Mouse (Mus musculus): Measurements from ENCODE around the gene Ina. TPM values are rescaled to one million over a fixed set of nuclear protein-coding genes. Genes with fewer than 3 reads are reported as not detected.

The Ina gene
- not detected for polyA plus RNA-seq (2017; shearing (Covaris generic))

GRCm38 (mm10) chr19:47014447-47015381, at the start of gene Ina, which contains the start of gene Nt5c2:
Ina (plus strand) TSS chr19:47014698.
Nt5c2 (minus strand) TSS chr19:47015153.

GRCm38 (mm10) chr19:47050271-47051032, 36.0 kb downstream of the Ina start, which contains the start of gene Pcgf6:
Pcgf6 (minus strand) TSS chr19:47050906.

DNA sequence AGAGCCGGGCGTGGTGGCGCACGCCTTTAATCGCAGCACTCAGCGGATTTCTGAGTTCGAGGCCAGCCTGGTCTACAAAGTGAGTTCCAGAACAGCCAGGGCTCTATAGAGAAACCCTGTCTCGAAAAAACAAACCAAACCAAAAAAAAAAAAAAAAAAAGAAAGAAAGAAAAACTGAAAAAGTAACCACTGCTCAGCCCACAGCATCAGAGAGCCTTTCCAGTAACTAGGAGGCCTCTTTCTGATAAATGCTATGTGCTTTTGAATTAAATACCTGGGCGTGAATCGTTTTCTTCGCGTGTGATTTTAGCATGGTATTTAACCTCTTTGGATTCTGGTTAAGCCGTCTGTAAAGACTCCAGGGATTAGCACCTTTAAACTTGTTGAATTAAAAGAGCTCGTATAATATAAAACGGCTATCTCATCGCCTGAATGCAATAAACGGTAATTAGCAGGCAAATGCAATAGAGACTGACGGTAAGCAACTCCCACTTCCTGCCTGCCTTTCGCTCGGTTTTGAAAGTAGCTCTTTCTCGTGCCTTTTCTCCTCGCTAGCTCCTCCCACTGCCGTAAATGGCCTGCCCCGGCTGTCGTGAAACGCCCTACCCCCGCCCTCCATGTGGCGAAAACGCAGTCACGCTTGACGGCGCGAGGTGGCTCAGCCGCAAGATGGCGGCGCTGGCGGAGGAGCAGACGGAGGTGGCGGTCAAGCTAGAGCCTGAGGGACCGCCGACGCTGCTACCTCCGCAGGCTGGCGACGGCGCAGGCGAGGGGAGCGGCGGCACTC, 52.8 kb downstream of the Ina start, which contains the start of gene Taf5:
TSS of gene Taf5 (plus strand) at position 651 of the 787 bp plus-strand sequence.

Other genes starting within 250 kb of the Ina start
- 84.9 TPM for gene Nt5c2, start 455 bp downstream of the Ina start, polyA plus RNA-seq (2017; shearing (Covaris generic))
- 32.6 TPM for gene Pcgf6, start 36.2 kb downstream of the Ina start, polyA plus RNA-seq (2017; shearing (Covaris generic))
- 33.3 TPM for gene Taf5, start 53.0 kb downstream of the Ina start, polyA plus RNA-seq (2017; shearing (Covaris generic))
- gene Usmg5, start 75.9 kb downstream of the Ina start, polyA plus RNA-seq (2017; shearing (Covaris generic)): 838 TPM
- 19.1 TPM for gene Pdcd11, start 76.1 kb downstream of the Ina start, polyA plus RNA-seq (2017; shearing (Covaris generic))
- 5.1 TPM for gene Calhm2, start 123.6 kb downstream of the Ina start, polyA plus RNA-seq (2017; shearing (Covaris generic))
- gene Calhm1, start 129.6 kb downstream of the Ina start, polyA plus RNA-seq (2017; shearing (Covaris generic)): not detected
- not detected for gene Calhm3, start 143.1 kb downstream of the Ina start, polyA plus RNA-seq (2017; shearing (Covaris generic))
- 0.15 TPM for gene Neurl1a, start 164.1 kb downstream of the Ina start, polyA plus RNA-seq (2017; shearing (Covaris generic))